Mouse (Mus musculus) liver, adult 2 months (tissue): ENCODE data around the gene Camsap3.
A peak's percentile ranks its signal among the peaks of the same experiment; 100 is the strongest.

Source experiments
- CTCF ChIP-seq: fragments of 200-500 bp; IDR thresholded peaks from 2 replicates; pipeline ENCODE4 v1.5.1; 2011; ENCODE audit warnings: low read depth, low read length, control low read depth
- POLR2A ChIP-seq: fragments of 200-500 bp; IDR thresholded peaks from 2 replicates; pipeline ENCODE4 v1.6.1; 2011; ENCODE audit warnings: low read length, control low read depth; ENCODE audit not compliant: insufficient read depth; ENCODE audit errors: extremely low read depth

DNA sequence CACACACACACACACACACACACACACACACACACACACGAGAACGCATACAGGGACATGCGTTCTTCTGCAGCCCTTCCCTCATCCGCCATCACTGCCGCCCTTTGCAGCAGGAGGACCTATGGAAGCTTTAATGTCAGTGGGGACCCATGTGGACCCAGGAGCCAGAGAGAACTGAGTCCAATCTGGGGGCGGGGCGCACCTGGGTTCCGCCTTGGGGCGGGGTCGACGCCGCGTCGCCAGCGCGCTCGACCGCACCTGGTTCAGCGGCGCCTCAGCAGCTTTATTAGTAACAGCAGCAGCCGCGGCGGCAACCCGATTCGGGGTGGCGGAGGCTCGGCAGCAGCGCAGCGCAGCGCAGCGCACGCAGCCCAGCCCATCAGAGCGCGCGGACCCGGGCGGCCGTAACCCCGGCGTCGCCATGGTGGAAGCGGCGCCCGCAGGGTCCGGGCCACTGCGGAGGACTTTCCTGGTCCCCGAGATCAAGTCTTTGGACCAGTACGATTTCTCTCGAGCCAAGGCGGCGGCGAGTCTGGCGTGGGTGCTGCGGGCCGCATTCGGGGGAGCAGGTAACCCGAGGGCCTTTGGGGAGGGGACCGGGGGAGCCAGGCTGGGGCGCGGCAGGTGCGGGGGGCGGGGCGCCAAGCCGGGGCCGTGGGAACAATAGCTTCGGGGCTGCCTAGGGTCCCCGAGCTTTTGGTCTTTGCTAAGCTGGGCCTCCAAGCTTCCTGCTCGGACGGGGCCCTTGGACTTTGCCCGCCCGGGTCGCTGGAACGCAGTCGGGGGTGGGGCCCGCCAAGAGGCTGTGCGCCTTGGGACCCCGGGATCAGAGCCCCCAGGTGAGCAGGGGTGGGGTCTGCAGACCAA, 531 bp downstream of the Camsap3 start:
- TF ChIP-seq CTCF (no peak), POLR2A (peak; percentile 88; the same call in 1 of the 2 replicates)
